Mouse (Mus musculus) liver, postnatal 0 days (tissue): ENCODE data around the gene Ttc14. TPM values are rescaled to one million over a fixed set of nuclear protein-coding genes. Genes with fewer than 3 reads are reported as not detected.

Source experiments
- ATAC-seq: fragments of 200-750 bp; cut with Nextera tagmentation; 2 replicates; pipeline ENCODE4 v1.8.0; 2017; ENCODE audit warnings: mild to moderate bottlenecking, moderate library complexity
- DNase-seq: peaks from one replicate; pipeline ENCODE4 v3.0.0-alpha.2; 2016
- H3K27ac ChIP-seq: fragments of 300-500 bp; sonication (generic); 2 replicates; pipeline ENCODE4 v1.5.1; 2014; ENCODE audit warnings: antibody characterized with exemption, moderate library complexity, mild to moderate bottlenecking, low read depth
- H3K27me3 ChIP-seq: fragments of 300-500 bp; sonication (generic); 2 replicates; pipeline ENCODE4 v1.6.1; 2014; ENCODE audit warnings: low read length, control low read depth, mixed read lengths; ENCODE audit not compliant: insufficient read depth
- H3K36me3 ChIP-seq: fragments of 300-500 bp; sonication (generic); replicated peaks from 2 replicates; pipeline ENCODE4 v1.6.1; 2014; ENCODE audit warnings: mild to moderate bottlenecking, control low read depth, low read length, moderate library complexity, mixed read lengths; ENCODE audit not compliant: insufficient read depth
- H3K4me1 ChIP-seq: fragments of 300-500 bp; sonication (generic); 2 replicates; pipeline ENCODE4 v1.6.1; 2014; ENCODE audit warnings: antibody characterized with exemption, mild to moderate bottlenecking, control low read depth; ENCODE audit not compliant: insufficient read depth
- H3K4me2 ChIP-seq: fragments of 300-500 bp; sonication (generic); 2 replicates; pipeline ENCODE4 v1.6.1; 2014; ENCODE audit warnings: low read depth, mild to moderate bottlenecking, low read length, moderate library complexity, mixed read lengths
- H3K4me3 ChIP-seq: fragments of 300-500 bp; sonication (generic); 2 replicates; pipeline ENCODE4 v1.5.1; 2014; ENCODE audit warnings: low read depth, low read length
- H3K9ac ChIP-seq: fragments of 300-500 bp; sonication (generic); replicated peaks from 2 replicates; pipeline ENCODE4 v1.6.1; 2014; ENCODE audit warnings: mild to moderate bottlenecking, moderate library complexity
- H3K9me3 ChIP-seq: fragments of 300-500 bp; sonication (generic); 2 replicates; pipeline ENCODE4 v1.6.1; 2016; ENCODE audit warnings: mild to moderate bottlenecking, control low read depth, low read length, mixed read lengths
- CTCF ChIP-seq: sonication (generic); IDR thresholded peaks from 2 replicates; pipeline ENCODE4 v1.5.1; 2016; ENCODE audit warnings: antibody characterized with exemption, low read depth
- EP300 ChIP-seq: IDR thresholded peaks from 2 replicates; pipeline ENCODE4 v1.6.1; 2016; ENCODE audit warnings: antibody characterized with exemption, low read depth, mild to moderate bottlenecking
- WGBS: fragments of 180-500 bp; shearing (Covaris S2); extraction: QIAGEN DNeasy Blood & Tissue Kit; methylation state at CpG from one replicate; pipeline ENCODE4 v1.1.7; 2014; ENCODE audit not compliant: insufficient replicate concordance; 5-methylcytosine and 5-hydroxymethylcytosine counted together
- polyA plus RNA-seq: library from polyadenylated mRNA; unstranded; fragments of >200 nt; fragmentation: Nextera tagmentation; extraction: Ambion mirVana; gene quantifications from 2 replicates; pipeline ENCODE4 v1.2.1, GENCODE M21; 2015

Gene Ttc14
- polyA plus RNA-seq, result 21.1 and 25.5 TPM in 2 replicates

DNA sequence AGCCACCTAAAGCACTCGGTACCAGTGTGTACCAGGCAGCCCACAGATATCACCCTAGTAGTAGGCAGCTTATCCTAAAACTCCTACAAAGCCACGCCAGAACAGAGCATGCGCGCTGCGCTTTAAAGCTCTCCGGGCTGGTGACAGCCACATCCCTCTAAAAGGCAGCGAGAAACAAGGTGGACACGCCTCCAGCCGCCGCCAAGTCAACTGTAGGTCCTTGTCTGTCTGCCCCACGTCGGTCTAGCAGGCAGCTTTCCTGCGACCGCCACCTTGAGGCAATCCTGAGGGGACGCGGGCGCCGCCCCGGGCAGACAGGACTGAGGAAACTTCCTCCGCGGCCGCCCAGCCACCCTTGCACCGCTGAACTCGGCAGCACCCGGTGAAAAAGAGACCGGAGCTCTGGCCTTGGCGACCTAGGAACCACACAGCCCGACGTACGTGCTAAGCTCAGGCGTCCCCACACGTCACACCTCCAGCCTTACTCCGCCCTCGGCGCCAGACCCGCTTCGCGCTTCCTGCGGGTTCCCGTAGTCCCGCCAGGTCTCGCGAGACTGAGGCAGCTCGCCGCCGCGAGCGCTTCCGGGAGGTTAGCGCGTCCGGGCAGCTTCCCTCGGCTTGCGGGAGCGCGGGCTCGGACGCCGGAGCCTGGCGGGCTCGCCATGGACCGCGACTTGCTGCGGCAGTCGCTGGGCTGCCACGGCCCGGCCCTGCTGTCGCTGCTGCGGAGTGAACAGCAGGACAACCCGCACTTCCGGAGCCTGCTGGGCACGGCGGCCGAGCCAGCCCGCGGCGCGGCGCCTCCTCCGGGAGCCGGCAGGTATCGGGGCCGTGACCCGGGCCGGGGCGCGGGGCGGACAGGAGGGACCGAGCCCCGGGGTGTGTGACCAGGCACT, at the start of gene Ttc14:
Gene Ttc14, plus strand, starts transcription at position 216 of the 896 bp plus-strand sequence.
- Histone ChIP-seq H3K4me1 (peaks cover 6% of the 10 kb centered on the region; the same call in 1 of the 2 replicates), H3K9ac (peak within 1 kb of the TSS; percentile 99), H3K27ac (peak within 1 kb of the TSS; percentile 100), H3K4me3 (peak within 1 kb of the TSS; percentile 100), H3K9me3 (no peaks in the 10 kb centered on the region), H3K4me2 (peak within 1 kb of the TSS; percentile 85), H3K27me3 (no peaks in the 10 kb centered on the region), H3K36me3 (peaks cover 12% of the 10 kb centered on the region)
- TF ChIP-seq EP300, result peak; percentile 81
- TF ChIP-seq CTCF, result peak; percentile 59
- peak; percentile 98 for DNase-seq
- WGBS, result under 1% methylated on average over 85 of the region's 90 CpGs
- ATAC-seq, result peak; percentile 99

DNA sequence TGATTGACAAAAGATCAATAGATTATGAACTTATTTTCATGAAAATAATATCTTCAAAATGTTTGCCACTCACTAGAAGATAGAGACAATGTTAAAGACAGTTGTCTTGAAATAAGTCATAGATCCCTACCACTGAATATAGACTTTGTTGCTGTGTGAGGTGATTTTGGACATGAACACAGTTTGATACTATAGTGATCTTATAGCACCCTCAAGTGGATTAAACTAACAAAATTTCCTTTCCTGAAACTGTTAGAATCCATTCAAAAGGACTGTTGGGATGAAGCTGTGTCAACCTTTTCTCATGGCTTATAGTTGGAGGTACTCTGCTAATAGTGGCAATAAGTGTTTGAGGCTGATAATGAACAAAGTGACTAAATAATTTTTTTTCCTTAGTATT, 8.7 kb upstream of the Ttc14 start:
- H3K4me1 ChIP-seq, result no peaks in the 10 kb centered on the region
- DNase-seq (no peak), ATAC-seq (no peak)
- H3K9ac ChIP-seq, result no peak overlapping the region
- H3K4me2 ChIP-seq, result no peak overlapping the region
- H3K27me3 ChIP-seq, result no peaks in the 10 kb centered on the region
- TF ChIP-seq EP300 (no peak), CTCF (peak; percentile 30)
- H3K36me3 ChIP-seq, result no peaks in the 10 kb centered on the region
- H3K4me3 ChIP-seq, result no peak overlapping the region
- H3K27ac ChIP-seq, result no peak overlapping the region
- no peaks in the 10 kb centered on the region for H3K9me3 ChIP-seq

DNA sequence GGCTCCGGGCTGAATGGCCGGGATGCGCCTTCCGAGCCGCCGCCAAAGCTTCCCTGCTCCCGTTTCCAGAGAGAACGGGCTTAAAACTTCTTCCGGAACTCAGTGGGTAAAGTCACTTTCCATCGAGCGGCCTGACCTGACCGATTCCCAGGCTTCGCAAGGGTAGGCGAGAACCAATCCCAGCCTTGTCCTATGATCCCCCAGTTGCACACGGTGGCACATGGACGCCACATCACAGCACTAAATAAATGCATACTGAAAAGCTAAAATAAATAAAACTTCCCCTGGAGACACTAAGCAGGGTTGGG, 835 bp downstream of the Ttc14 start:
- under 1% methylated on average over 16 of the region's 16 CpGs for WGBS
- DNase-seq (no peak), ATAC-seq (peak; percentile 16)
- TF ChIP-seq CTCF (no peak), EP300 (no peak)
- Histone ChIP-seq H3K9me3 (no peaks in the 10 kb centered on the region), H3K9ac (peak overlapping the region; percentile 99), H3K4me1 (peaks cover 6% of the 10 kb centered on the region; the same call in 1 of the 2 replicates), H3K27me3 (no peaks in the 10 kb centered on the region), H3K4me2 (peak overlapping the region; percentile 85), H3K4me3 (peak overlapping the region; percentile 100), H3K36me3 (peaks cover 16% of the 10 kb centered on the region), H3K27ac (peak overlapping the region; percentile 100)

DNA sequence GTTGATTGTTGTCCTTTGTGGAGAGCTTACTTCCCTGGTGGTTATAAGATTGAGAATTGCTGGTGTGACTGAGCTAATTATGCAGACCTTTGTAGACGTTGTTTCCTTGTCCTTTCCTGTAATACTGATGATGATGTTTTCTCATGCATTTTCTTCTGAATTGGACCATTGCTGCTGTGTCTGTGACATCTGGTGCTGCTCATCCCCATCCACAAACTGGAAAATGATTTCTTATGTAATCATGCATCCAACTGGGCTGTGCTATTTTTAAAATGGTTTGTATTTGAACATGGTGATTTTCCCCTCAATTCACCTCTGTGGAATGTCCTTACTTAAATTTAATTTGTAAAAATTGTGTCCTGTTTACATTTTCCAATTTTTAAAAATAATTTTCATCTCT, 7.5 kb downstream of the Ttc14 start:
- H3K4me2 ChIP-seq, result no peak overlapping the region
- no peak for TF ChIP-seq EP300
- H3K4me1 ChIP-seq, result no peaks in the 10 kb centered on the region
- WGBS, result 90% methylated on average over 1 of the region's 1 CpGs
- no peaks in the 10 kb centered on the region for H3K9me3 ChIP-seq
- no peak overlapping the region for H3K4me3 ChIP-seq
- DNase-seq (no peak), ATAC-seq (no peak)
- H3K27ac ChIP-seq, result no peak overlapping the region
- no peak overlapping the region for H3K9ac ChIP-seq
- no peaks in the 10 kb centered on the region for H3K27me3 ChIP-seq
- H3K36me3 ChIP-seq, result peaks cover 59% of the 10 kb centered on the region

DNA sequence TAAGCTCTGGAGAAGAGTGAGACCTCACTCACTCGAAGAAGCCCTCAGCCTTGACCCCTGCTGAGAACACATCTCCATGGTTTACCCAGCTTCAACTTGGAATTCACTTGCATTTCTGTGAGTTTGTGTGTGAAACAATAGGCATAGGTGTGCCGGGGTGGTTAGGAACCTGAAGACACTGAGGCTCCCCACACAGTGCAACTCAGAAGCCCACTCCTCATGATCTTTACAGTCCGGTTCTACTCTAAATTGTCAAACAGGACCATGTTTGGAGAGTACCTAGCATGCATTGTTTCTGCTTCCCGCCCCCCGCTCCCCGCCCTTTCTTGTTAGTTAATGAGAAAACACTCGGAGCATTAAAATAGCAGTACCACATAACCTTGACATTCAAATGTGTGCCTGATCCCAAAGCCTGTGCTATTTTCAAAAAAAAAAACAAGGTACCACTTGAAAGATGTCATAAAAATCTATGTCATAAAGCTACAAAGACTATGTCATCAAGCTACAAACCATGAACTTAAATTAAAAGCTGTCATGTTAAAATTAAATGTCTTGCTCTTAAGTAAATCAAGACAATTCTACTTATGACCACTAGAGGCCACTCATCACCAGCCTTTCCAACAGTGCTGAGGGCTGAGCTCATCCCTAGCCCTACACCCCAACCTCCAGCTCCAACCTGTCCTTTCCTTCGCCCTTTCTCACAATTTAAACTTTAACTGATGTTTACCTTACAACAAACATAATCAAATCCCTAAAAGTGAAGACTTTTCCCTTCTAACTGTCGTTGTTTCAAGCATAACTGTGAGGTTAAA, 24.7 kb downstream of the Ttc14 start:
- H3K36me3 ChIP-seq, result no peaks in the 10 kb centered on the region
- DNase-seq, result peak; percentile 25
- ATAC-seq, result no peak
- TF ChIP-seq CTCF, result peak; percentile 85
- TF ChIP-seq EP300, result no peak
- H3K27ac ChIP-seq, result no peak overlapping the region
- H3K4me2 ChIP-seq, result no peak overlapping the region
- WGBS, result 39% methylated on average over 9 of the region's 9 CpGs
- H3K9ac ChIP-seq, result no peak overlapping the region
- H3K4me3 ChIP-seq, result no peak overlapping the region
- H3K4me1 ChIP-seq, result no peaks in the 10 kb centered on the region
- H3K27me3 ChIP-seq, result no peaks in the 10 kb centered on the region
- H3K9me3 ChIP-seq, result no peaks in the 10 kb centered on the region

DNA sequence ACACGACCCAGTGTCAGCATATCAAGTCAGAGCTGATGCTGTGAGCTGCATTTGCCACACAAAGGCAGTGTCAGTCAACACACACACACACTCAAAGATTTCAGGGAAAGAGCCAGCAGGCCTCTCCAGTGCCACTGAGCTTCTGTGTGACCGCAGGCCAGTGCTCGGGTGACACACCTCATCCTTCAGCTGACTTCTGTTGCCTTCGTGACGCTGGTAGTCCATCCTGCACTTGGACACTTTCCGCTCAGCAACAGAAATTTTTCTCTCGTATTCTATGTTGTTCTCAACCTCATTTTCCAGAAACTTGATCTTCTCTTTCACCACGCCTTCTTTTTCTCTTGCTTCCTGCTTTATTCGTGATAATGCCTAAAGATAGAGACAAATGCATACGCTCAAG, 32.7 kb downstream of the Ttc14 start:
- no peaks in the 10 kb centered on the region for H3K36me3 ChIP-seq
- no peaks in the 10 kb centered on the region for H3K4me1 ChIP-seq
- no peak overlapping the region for H3K27ac ChIP-seq
- no peaks in the 10 kb centered on the region for H3K9me3 ChIP-seq
- H3K4me2 ChIP-seq, result no peak overlapping the region
- 80% methylated on average over 10 of the region's 10 CpGs for WGBS
- no peak for DNase-seq
- no peak for ATAC-seq
- H3K4me3 ChIP-seq, result no peak overlapping the region
- H3K27me3 ChIP-seq, result no peaks in the 10 kb centered on the region
- TF ChIP-seq CTCF, result no peak
- no peak for TF ChIP-seq EP300
- no peak overlapping the region for H3K9ac ChIP-seq
